Mouse (Mus musculus) layer of hippocampus, adult 6 months (tissue): ENCODE data around the gene Dhrs11. TPM values are rescaled to one million over a fixed set of nuclear protein-coding genes. Genes with fewer than 3 reads are reported as not detected.

Source experiments
- long read RNA-seq, 2 experiments: library from polyadenylated mRNA; unstranded; transcript quantifications; one replicate each; pipeline ENCODE4 v2.0.0; 2019 to 2020
- polyA plus RNA-seq: library from polyadenylated mRNA; unstranded; fragments of <200 nt; fragmentation: Nextera tagmentation; gene quantifications from 2 replicates; pipeline ENCODE4 v1.2.3, GENCODE M21; 2021

Gene Dhrs11
- polyA plus RNA-seq, result 3.9 and 4.3 TPM in 2 replicates
- long read RNA-seq, experiment 1, partial matches to known transcripts, result 1 of 2 reads
- long read RNA-seq, experiment 1, other reads (novel, unspliced or antisense), result 0 of 2 reads
- long read RNA-seq, experiment 2, transcript Dhrs11-201 (7 exons, 1,254 nt), result major isoform, 8 of 12 reads
- long read RNA-seq, experiment 2, partial matches to known transcripts, result 0 of 12 reads
- long read RNA-seq, experiment 2, other reads (novel, unspliced or antisense), result 4 of 12 reads

GRCm38 (mm10) chr11:84828516-84829399, at the start of gene Dhrs11:
Gene Dhrs11, minus strand, starts transcription at chr11:84828994.

GRCm38 (mm10) chr11:84870337-84871043, 41.7 kb upstream of the Dhrs11 start, which contains the start of gene Ggnbp2:
Gene Ggnbp2, minus strand, starts transcription at chr11:84870817.

DNA sequence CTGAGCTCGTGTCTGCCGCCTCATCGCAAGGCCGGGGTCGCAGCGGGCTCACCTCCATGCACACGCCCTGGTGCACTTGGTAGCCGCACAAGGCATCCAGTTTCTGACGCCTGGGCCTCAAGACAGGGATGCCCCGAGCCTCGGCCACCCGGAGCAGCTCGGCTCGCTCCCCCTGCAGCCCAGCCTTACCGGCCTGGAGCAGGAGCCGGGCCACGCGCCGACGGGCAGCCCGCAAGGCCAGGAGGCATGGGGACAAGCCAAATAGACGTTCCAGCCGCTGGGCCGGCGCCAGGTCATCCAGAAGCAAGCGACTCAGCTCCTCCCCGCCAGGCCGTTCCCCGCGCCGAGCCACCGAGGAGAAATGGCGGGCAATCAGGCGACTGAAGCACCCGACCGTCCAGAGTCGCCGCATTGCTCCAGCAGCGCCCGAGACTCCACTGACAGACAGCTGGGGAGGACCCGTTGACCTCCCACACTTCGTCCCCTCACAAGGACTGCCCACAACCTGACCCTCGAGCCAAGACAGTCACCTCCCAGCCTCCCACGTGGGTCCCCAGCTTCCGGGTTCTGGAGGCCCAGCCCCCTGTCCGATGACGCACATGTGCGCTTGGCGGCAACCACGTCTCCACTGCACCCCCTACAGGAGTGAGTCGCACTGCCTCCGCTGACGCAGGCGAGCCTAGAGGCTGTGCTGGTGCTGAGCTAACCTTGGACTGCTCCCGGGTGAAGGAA, 9.7 kb downstream of the Dhrs11 start, which contains the start of gene Mrm1:
TSS of gene Mrm1 (minus strand) at position 555 of the 732 bp plus-strand sequence.

Other genes starting within 250 kb of the Dhrs11 start
- 7.1 and 9.0 TPM in 2 replicates for gene Mrm1, start 9.5 kb downstream of the Dhrs11 start, polyA plus RNA-seq
- 81.3 and 88.4 TPM in 2 replicates for gene Ggnbp2, start 41.8 kb upstream of the Dhrs11 start, polyA plus RNA-seq
- 0.55 and 0.68 TPM in 2 replicates for gene Myo19, start 51.2 kb upstream of the Dhrs11 start, polyA plus RNA-seq
- 1.2 and 1.4 TPM in 2 replicates for gene Pigw, start 51.3 kb upstream of the Dhrs11 start, polyA plus RNA-seq
- gene Znhit3, start 87.4 kb upstream of the Dhrs11 start, polyA plus RNA-seq, result 90.2 and 91.0 TPM in 2 replicates
- gene Car4, start 128.8 kb upstream of the Dhrs11 start, polyA plus RNA-seq, result 66.6 and 82.3 TPM in 2 replicates